Mouse (Mus musculus): ENCODE measurements around the gene Gm21874. TPM values are rescaled to one million over a fixed set of nuclear protein-coding genes. Genes with fewer than 3 reads are reported as not detected.
"Not testable (repeated sequence)": the region's sequence is repeated elsewhere in the genome, so short reads cannot be mapped to it uniquely, and the experiment has no call there.

Gene Gm21874
- polyA plus RNA-seq (2015; fragmentation: Nextera tagmentation; extraction: Ambion mirVana) = not detected in 2 replicates

DNA sequence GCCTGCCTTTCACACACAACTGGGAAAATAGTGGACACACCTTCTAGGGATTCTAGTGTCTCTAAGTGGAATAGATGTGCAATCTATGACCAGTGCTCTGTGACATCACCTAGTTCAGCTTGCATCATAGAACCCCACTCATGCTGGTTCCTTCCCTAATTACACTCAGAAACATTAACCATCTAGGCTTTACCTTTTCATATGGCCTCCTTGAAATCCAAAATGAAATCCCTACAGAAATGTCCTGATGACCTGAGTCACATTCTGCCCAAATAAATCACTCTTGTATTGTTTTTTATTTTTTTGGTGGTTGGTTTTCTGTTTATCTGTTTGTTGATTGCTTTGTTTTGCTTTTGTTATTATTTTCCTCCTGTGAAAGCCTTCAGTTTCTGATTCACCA, at the start of gene Gm21874:
TSS of gene Gm21874 (minus strand) at position 101 of the 400 bp plus-strand sequence.
- not testable (repeated sequence) for H3K36me3 ChIP-seq; H3K9me3 ChIP-seq; H3K27me3 ChIP-seq (replicated peaks); H3K27ac ChIP-seq (replicated peaks); H3K9ac ChIP-seq; H3K4me1 ChIP-seq; H3K4me2 ChIP-seq; H3K4me3 ChIP-seq; ATAC-seq (ENCODE audit: extremely low read depth, insufficient number of reproducible peaks, low FRiP score, low TSS enrichment)

Other genes starting within 250 kb of the Gm21874 start
- not detected in 2 replicates for gene Gm21721, start 214.0 kb downstream of the Gm21874 start, polyA plus RNA-seq (2015; fragmentation: Nextera tagmentation; extraction: Ambion mirVana)
- gene Gm21812, start 69.0 kb downstream of the Gm21874 start, polyA plus RNA-seq (2015; fragmentation: Nextera tagmentation; extraction: Ambion mirVana) = not detected in 2 replicates